Mouse (Mus musculus) stomach, embryonic 15.5 days (tissue): ENCODE data around the gene Mis18a. TPM values are rescaled to one million over a fixed set of nuclear protein-coding genes. Genes with fewer than 3 reads are reported as not detected.

Experiments used
- ATAC-seq: fragments of 200-750 bp; cut with Nextera tagmentation; 2 replicates; pipeline ENCODE4 v1.8.0; 2017; ENCODE audit warnings: low read depth, moderate number of reproducible peaks, moderate TSS enrichment; ENCODE audit not compliant: insufficient read depth, low FRiP score
- H3K27ac ChIP-seq: fragments of 300-500 bp; sonication (generic); 2 replicates; pipeline ENCODE4 v1.5.1; 2015; ENCODE audit warnings: mild to moderate bottlenecking, inconsistent platforms
- H3K27me3 ChIP-seq: fragments of 300-500 bp; sonication (generic); replicated peaks from 2 replicates; pipeline ENCODE4 v1.6.1; 2015; ENCODE audit warnings: inconsistent platforms
- H3K36me3 ChIP-seq: fragments of 300-500 bp; sonication (generic); 2 replicates; pipeline ENCODE4 v1.6.1; 2015; ENCODE audit warnings: inconsistent platforms
- H3K4me1 ChIP-seq: fragments of 300-500 bp; sonication (generic); 2 replicates; pipeline ENCODE4 v1.6.1; 2015; ENCODE audit warnings: inconsistent platforms
- H3K4me2 ChIP-seq: fragments of 300-500 bp; sonication (generic); 2 replicates; pipeline ENCODE4 v1.6.1; 2015; ENCODE audit warnings: mild to moderate bottlenecking, inconsistent platforms
- H3K4me3 ChIP-seq: fragments of 300-500 bp; sonication (generic); replicated peaks from 2 replicates; pipeline ENCODE4 v1.5.1; 2015; ENCODE audit warnings: inconsistent platforms
- H3K9ac ChIP-seq: fragments of 300-500 bp; sonication (generic); 2 replicates; pipeline ENCODE4 v1.6.1; 2015; ENCODE audit warnings: inconsistent platforms
- H3K9me3 ChIP-seq: fragments of 300-500 bp; sonication (generic); 2 replicates; pipeline ENCODE4 v1.6.1; 2016; ENCODE audit warnings: inconsistent platforms
- WGBS: fragments of 180-500 bp; shearing (Covaris S2); methylation state at CpG from one replicate; pipeline ENCODE4 v1.1.7; 2015; 5-methylcytosine and 5-hydroxymethylcytosine counted together
- polyA plus RNA-seq: library from polyadenylated mRNA; unstranded; fragments of >200 nt; fragmentation: Nextera tagmentation; extraction: Ambion mirVana; gene quantifications from 2 replicates; pipeline ENCODE4 v1.2.1, GENCODE M21; 2015

The Mis18a gene
- polyA plus RNA-seq, 1 experiment from 2014 or later, result 56.6 TPM

DNA sequence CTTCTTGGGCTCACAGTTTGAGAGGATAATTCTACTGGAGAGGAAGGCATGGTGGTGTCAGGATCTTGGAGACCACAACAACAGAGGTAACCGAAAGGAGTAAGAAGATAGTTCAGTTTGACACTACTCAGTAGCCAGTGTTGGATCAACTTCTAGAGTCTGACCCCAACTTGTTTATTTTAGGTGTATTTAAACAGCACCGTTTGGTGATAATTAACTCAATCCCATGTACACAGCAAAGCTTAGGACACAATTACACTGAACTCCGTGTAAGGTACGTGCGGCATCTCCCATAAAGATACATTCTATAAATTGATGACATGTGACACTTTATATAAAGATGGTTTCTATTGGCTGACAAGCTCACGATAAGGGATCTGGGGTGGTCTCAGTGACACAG is 52.6 kb downstream of the Mis18a start:
- no peaks in the 10 kb centered on the region for H3K4me1 ChIP-seq
- WGBS, result 85% methylated on average over 6 of the region's 6 CpGs
- no peaks in the 10 kb centered on the region for H3K9me3 ChIP-seq
- H3K9ac ChIP-seq, result no peak overlapping the region
- no peak overlapping the region for H3K4me2 ChIP-seq
- H3K27ac ChIP-seq, result no peak overlapping the region
- H3K4me3 ChIP-seq, result no peak overlapping the region
- no peaks in the 10 kb centered on the region for H3K27me3 ChIP-seq
- ATAC-seq, result no peak
- H3K36me3 ChIP-seq, result no peaks in the 10 kb centered on the region

DNA sequence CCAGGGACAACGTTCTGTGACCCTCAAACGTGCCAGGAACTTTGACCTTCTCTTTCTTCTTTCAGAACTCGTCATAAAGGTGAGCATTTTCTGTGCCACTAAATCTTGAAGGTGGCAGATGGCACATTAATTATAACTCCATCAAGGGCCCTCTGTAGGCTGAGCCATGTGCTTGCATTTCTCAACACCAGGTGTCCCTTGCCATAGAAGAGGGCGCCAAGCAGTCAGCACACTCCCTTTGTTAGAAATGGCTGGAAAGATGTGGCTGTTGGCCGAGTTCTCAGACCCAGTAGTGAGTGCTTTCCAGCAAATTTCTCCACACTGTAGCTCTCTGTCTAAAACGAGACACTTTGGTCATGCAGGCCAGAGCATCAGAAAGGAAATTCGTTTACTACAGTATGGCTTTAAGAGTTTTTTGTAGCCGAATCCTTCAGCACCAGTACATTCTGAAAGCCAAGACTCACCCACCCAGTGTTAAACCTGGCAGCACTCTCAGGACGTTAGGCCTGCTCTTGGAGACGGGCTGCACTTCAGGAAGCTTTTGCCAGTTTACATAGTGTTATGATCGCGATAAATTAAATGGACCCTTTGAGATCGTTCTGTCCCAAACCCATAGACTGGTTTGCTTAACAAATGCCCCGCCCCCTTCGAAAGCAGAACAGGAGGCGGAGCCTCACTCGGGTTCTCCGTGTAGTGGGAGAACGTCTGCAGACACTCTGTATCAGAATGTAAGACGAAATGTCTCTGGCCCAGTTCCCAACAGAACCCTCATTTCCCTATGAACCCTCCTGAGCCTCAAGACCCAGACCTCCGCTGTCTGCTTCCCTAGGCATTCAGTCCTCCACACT is 53.5 kb downstream of the Mis18a start:
- ATAC-seq, result no peak
- Histone ChIP-seq H3K4me3 (no peak overlapping the region), H3K27me3 (no peaks in the 10 kb centered on the region), H3K4me2 (no peak overlapping the region), H3K9ac (no peak overlapping the region), H3K36me3 (no peaks in the 10 kb centered on the region), H3K9me3 (no peaks in the 10 kb centered on the region), H3K27ac (no peak overlapping the region), H3K4me1 (no peaks in the 10 kb centered on the region)
- 73% methylated on average over 21 of the region's 21 CpGs for WGBS

Other genes starting within 250 kb of the Mis18a start
- 1.7 and 2.7 TPM in 2 replicates for gene Mrap, start 10.8 kb upstream of the Mis18a start, polyA plus RNA-seq
- gene Urb1, start 83.0 kb upstream of the Mis18a start, polyA plus RNA-seq, result 6.4 and 9.0 TPM in 2 replicates
- gene Eva1c, start 99.3 kb upstream of the Mis18a start, polyA plus RNA-seq, result 1.7 and 1.9 TPM in 2 replicates
- gene Cfap298, start 207.7 kb upstream of the Mis18a start, polyA plus RNA-seq, result 40.1 and 42.7 TPM in 2 replicates